ENCODE assay signal across 8 mouse cellular contexts in the genomic region with DNA sequence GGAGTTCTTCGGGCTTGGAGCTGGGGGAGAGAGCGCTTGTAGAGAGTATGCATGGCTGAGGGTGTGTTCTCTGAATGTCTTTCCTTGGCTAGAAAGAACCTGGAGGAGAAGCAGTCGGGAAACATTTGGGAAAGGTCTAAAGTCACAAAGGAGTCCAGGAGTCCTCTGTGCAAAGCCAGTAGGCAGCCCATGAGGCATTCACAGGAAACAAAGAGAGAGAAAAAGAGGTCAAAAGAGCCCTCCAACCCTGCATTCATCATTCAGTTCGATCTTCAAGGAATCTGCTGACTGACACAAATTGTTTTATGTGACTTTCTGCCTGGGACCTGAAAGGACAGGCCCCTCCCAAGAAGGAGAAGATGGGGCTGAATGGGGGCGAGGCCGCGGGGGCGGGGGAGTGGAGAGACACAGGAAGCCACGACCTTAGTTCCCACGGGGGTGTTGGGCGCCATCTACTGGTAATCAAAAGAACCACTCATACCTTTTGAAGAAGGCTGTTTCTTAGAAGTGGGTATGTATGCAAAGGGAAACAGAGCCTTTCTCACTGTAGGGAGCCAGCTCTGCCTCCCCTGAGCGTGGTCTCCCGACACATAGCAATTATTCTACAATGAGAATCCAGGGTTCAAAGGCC.
DNase-seq lines count a peak whose midpoint lies in the region; ATAC-seq and TF ChIP-seq lines count a peak whose summit lies in the region.

No protein-coding gene starts in this region.

- H3K4me3 ChIP-seq in embryonic facial prominence, embryonic 13.5 days: no peak overlapping the region
- H3K4me3 ChIP-seq in liver, embryonic 11.5 days (ENCODE audit: low read depth, low read length): no peak overlapping the region
- no peak overlapping the region for H3K4me3 ChIP-seq in neural tube, embryonic 12.5 days
- H3K4me3 ChIP-seq in testis, adult 2 months (ENCODE audit: control insufficient read depth, low read depth, low read length): no peak overlapping the region

- no peaks in the 10 kb centered on the region for H3K9me3 ChIP-seq in embryonic facial prominence, embryonic 13.5 days
- no peaks in the 10 kb centered on the region for H3K9me3 ChIP-seq in liver, embryonic 11.5 days (ENCODE audit: control insufficient read depth, low read length)
- H3K9me3 ChIP-seq in neural tube, embryonic 12.5 days: no peaks in the 10 kb centered on the region

- no peak overlapping the region for H3K27ac ChIP-seq in embryonic facial prominence, embryonic 13.5 days
- H3K27ac ChIP-seq in liver, embryonic 11.5 days (ENCODE audit: low read depth, low read length): no peak overlapping the region
- no peak overlapping the region for H3K27ac ChIP-seq in neural tube, embryonic 12.5 days
- no peak overlapping the region for H3K27ac ChIP-seq in testis, adult 2 months (ENCODE audit: control insufficient read depth, insufficient read depth, low read depth, low read length)

- no peak for TF ChIP-seq POLR2A in testis, adult 2 months (IDR thresholded peaks at IDR 0.05; ENCODE audit: control insufficient read depth, low read depth, low read length)

- ATAC-seq in embryonic facial prominence, embryonic 13.5 days (ENCODE audit: insufficient number of reproducible peaks, insufficient read depth, low FRiP score, low TSS enrichment, low read depth): 0 out of 2 replicates have a peak, but pooled peaks have one; percentile 43
- no peak for ATAC-seq in liver, embryonic 11.5 days (replicated peaks; ENCODE audit: low FRiP score)
- ATAC-seq in neural tube, embryonic 12.5 days (ENCODE audit: low FRiP score, low read depth): peak; percentile 88

- peak; percentile 61; the same call in 1 of the 2 replicates for TF ChIP-seq CTCF in testis, adult 2 months (IDR thresholded peaks at IDR 0.05; ENCODE audit: control insufficient read depth, insufficient read depth, insufficient replicate concordance, low read depth, low read length)

- H3K9ac ChIP-seq in embryonic facial prominence, embryonic 13.5 days: no peak overlapping the region; the same call in 1 of the 2 replicates
- no peak overlapping the region for H3K9ac ChIP-seq in liver, embryonic 11.5 days (ENCODE audit: low read depth, low read length)
- H3K9ac ChIP-seq in neural tube, embryonic 12.5 days: no peak overlapping the region

- H3K27me3 ChIP-seq in embryonic facial prominence, embryonic 13.5 days: no peaks in the 10 kb centered on the region; the same call in 1 of the 2 replicates
- no peaks in the 10 kb centered on the region for H3K27me3 ChIP-seq in liver, embryonic 11.5 days (replicated peaks; ENCODE audit: control insufficient read depth, insufficient read depth, low read length)
- H3K27me3 ChIP-seq in neural tube, embryonic 12.5 days (replicated peaks): no peaks in the 10 kb centered on the region
- no peaks in the 10 kb centered on the region for H3K27me3 ChIP-seq in testis, adult 2 months (ENCODE audit: control insufficient read depth, insufficient read depth, low read length)

- peak overlapping the region; percentile 43 for H3K4me2 ChIP-seq in embryonic facial prominence, embryonic 13.5 days
- 0 out of 2 replicates have a peak overlapping the region, but pooled peaks have one; percentile 2 for H3K4me2 ChIP-seq in liver, embryonic 11.5 days
- H3K4me2 ChIP-seq in neural tube, embryonic 12.5 days (replicated peaks): peak overlapping the region; percentile 46

- peak; percentile 89 for DNase-seq in A20 (ENCODE audit: low read depth, low spot score)
- DNase-seq in adrenal gland, adult 8-10 months: peak; percentile 21
- peak; percentile 53 to 65 for DNase-seq in heart, adult 9 months (ENCODE audit: low spot score in 2 of 2)
- peak; percentile 57 for DNase-seq in kidney, adult 9 months
- peak; percentile 41 for DNase-seq in liver, embryonic 11.5 days (ENCODE audit: low spot score)

- peaks cover 18% of the 10 kb centered on the region for H3K4me1 ChIP-seq in embryonic facial prominence, embryonic 13.5 days
- H3K4me1 ChIP-seq in liver, embryonic 11.5 days (replicated peaks; ENCODE audit: control insufficient read depth, insufficient read depth, low read length): no peaks in the 10 kb centered on the region
- H3K4me1 ChIP-seq in neural tube, embryonic 12.5 days: peaks cover 9% of the 10 kb centered on the region
- H3K4me1 ChIP-seq in testis, adult 2 months (ENCODE audit: control insufficient read depth, insufficient read depth, low read length): no peaks in the 10 kb centered on the region; the same call in 1 of the 2 replicates

- WGBS in embryonic facial prominence, embryonic 13.5 days: 15% methylated on average over 13 of the region's 13 CpGs
- WGBS in liver, embryonic 11.5 days: 17% methylated on average over 13 of the region's 13 CpGs
- WGBS in neural tube, embryonic 12.5 days: 5% methylated on average over 13 of the region's 13 CpGs

- H3K36me3 ChIP-seq in embryonic facial prominence, embryonic 13.5 days: no peaks in the 10 kb centered on the region
- H3K36me3 ChIP-seq in liver, embryonic 11.5 days (ENCODE audit: control insufficient read depth, insufficient read depth, low read length): no peaks in the 10 kb centered on the region
- H3K36me3 ChIP-seq in neural tube, embryonic 12.5 days: no peaks in the 10 kb centered on the region
- H3K36me3 ChIP-seq in testis, adult 2 months (ENCODE audit: control insufficient read depth, insufficient read depth, low read length): no peaks in the 10 kb centered on the region

Comparison
In these comparisons a context has a peak if more than half of its experiments do, and no peak if none do; other contexts are left out.
1. DNase-seq: peak in every context shown above with its lines; median percentile 89 in A20; 59 in heart, adult 9 months; 57 in kidney, adult 9 months; 41 in liver, embryonic 11.5 days; 21 in adrenal gland, adult 8-10 months.